Mouse (Mus musculus): ENCODE measurements around the gene Cttn.

- no peak for TF ChIP-seq POLR2A (IDR thresholded peaks at IDR 0.05; ENCODE audit: insufficient read depth, low read depth, low read length)
- no peak for TF ChIP-seq CTCF (IDR thresholded peaks at IDR 0.05)
Measured at GRCm38 (mm10) chr7:144492931-144493330, 22.1 kb upstream of the Cttn start.
